Mouse (Mus musculus) mouse embryonic stem cell (cell line): Measurements from ENCODE around the gene Ptpn4.

ENCODE experiments used
- in situ Hi-C, 2 experiments: fragments of 300-500 bp; cut with MboI; formaldehyde crosslinking; loops; 1 replicate in 1 of 2; 3 replicates in 1 of 2; pipeline ENCODE4 v1.14.3; 2019 to 2020; ENCODE audit warnings: low sequenced_read_pairs in 2 of 2, low pct_unique_long_range_greater_than_20kb in 1 of 2, mixed read lengths in 1 of 2; ENCODE audit not compliant: unreplicated experiment in 1 of 2

The Ptpn4 gene

GRCm38 (mm10) chr1:119828160-119828559 lies 9.3 kb downstream of the Ptpn4 start:
- in situ Hi-C loops = no loop called here

GRCm38 (mm10) chr1:119818704-119819103 lies 18.7 kb downstream of the Ptpn4 start:
- in situ Hi-C loops = no loop called here

GRCm38 (mm10) chr1:119807707-119808106 lies 29.7 kb downstream of the Ptpn4 start:
- in situ Hi-C loops = no loop called here

GRCm38 (mm10) chr1:119805984-119806383 lies 31.4 kb downstream of the Ptpn4 start:
- in situ Hi-C loops = no loop called here

GRCm38 (mm10) chr1:119804586-119804985 lies 32.8 kb downstream of the Ptpn4 start:
- in situ Hi-C loops = no loop called here

GRCm38 (mm10) chr1:119795174-119795573 lies 42.2 kb downstream of the Ptpn4 start:
- in situ Hi-C loops = no loop called here

- in situ Hi-C loops = no loop called here
Observed at GRCm38 (mm10) chr1:119794342-119794741, 43.1 kb downstream of the Ptpn4 start.

- in situ Hi-C loops = no loop called here
Observed at GRCm38 (mm10) chr1:119790616-119791015, 46.8 kb downstream of the Ptpn4 start.

- in situ Hi-C loops = no loop called here
Observed at GRCm38 (mm10) chr1:119775915-119776314, 61.5 kb downstream of the Ptpn4 start.

- in situ Hi-C loops = no loop called here
Observed at GRCm38 (mm10) chr1:119735692-119736091, 101.7 kb downstream of the Ptpn4 start.

- in situ Hi-C loops = no loop called here
Observed at GRCm38 (mm10) chr1:119734801-119735200, 102.6 kb downstream of the Ptpn4 start.

- in situ Hi-C loops = no loop called here
Observed at GRCm38 (mm10) chr1:119731166-119731565, 106.2 kb downstream of the Ptpn4 start.

GRCm38 (mm10) chr1:119713017-119713416 lies 124.4 kb downstream of the Ptpn4 start:
- in situ Hi-C loops = no loop called here

- in situ Hi-C loops = no loop called here
Observed at GRCm38 (mm10) chr1:119706471-119707217, 130.8 kb downstream of the Ptpn4 start.

- in situ Hi-C loops = no loop called here
Observed at GRCm38 (mm10) chr1:119696860-119697259, 140.6 kb downstream of the Ptpn4 start.

GRCm38 (mm10) chr1:119685773-119686558 lies 151.4 kb downstream of the Ptpn4 start:
- in situ Hi-C loops = no loop called here

- in situ Hi-C loops = no loop called here
Observed at GRCm38 (mm10) chr1:119681663-119682213, 155.7 kb downstream of the Ptpn4 start.

GRCm38 (mm10) chr1:119674984-119675383 lies 162.4 kb downstream of the Ptpn4 start:
- in situ Hi-C loops = loop anchor here (10.0 kb wide), 2 partner anchors 120 to 130 kb away; no protein-coding TSS in a partner anchor

GRCm38 (mm10) chr1:119666904-119667303 lies 170.5 kb downstream of the Ptpn4 start:
- in situ Hi-C loops = no loop called here
